Mouse (Mus musculus) intestine, postnatal 0 days (tissue): ENCODE data around the gene Ankrd33. TPM values are rescaled to one million over a fixed set of nuclear protein-coding genes. Genes with fewer than 3 reads are reported as not detected.
A peak's percentile ranks its signal among the peaks of the same experiment; 100 is the strongest.

Experiments used
- ATAC-seq: fragments of 200-750 bp; cut with Nextera tagmentation; 2 replicates; pipeline ENCODE4 v1.8.0; 2017; ENCODE audit warnings: mild to moderate bottlenecking, moderate TSS enrichment, moderate library complexity
- H3K27ac ChIP-seq: fragments of 300-500 bp; sonication (generic); 2 replicates; pipeline ENCODE4 v1.5.1; 2014; ENCODE audit warnings: mild to moderate bottlenecking, low read depth, low read length, moderate library complexity
- H3K27me3 ChIP-seq: fragments of 300-500 bp; sonication (generic); replicated peaks from 2 replicates; pipeline ENCODE4 v1.6.1; 2014; ENCODE audit warnings: low read length, mixed read lengths; ENCODE audit not compliant: control insufficient read depth, insufficient read depth
- H3K36me3 ChIP-seq: fragments of 300-500 bp; sonication (generic); 2 replicates; pipeline ENCODE4 v1.6.1; 2014; ENCODE audit warnings: mild to moderate bottlenecking, moderate library complexity; ENCODE audit not compliant: control insufficient read depth, insufficient read depth
- H3K4me1 ChIP-seq: fragments of 300-500 bp; sonication (generic); replicated peaks from 2 replicates; pipeline ENCODE4 v1.6.1; 2014; ENCODE audit warnings: antibody characterized with exemption, low read length, mixed read lengths; ENCODE audit not compliant: control insufficient read depth, insufficient read depth
- H3K4me2 ChIP-seq: fragments of 300-500 bp; sonication (generic); replicated peaks from 2 replicates; pipeline ENCODE4 v1.6.1; 2014; ENCODE audit warnings: low read depth, mild to moderate bottlenecking, moderate library complexity
- H3K4me3 ChIP-seq: fragments of 300-500 bp; sonication (generic); 2 replicates; pipeline ENCODE4 v1.5.1; 2014; ENCODE audit warnings: low read depth, low read length
- H3K9ac ChIP-seq: fragments of 300-500 bp; sonication (generic); 2 replicates; pipeline ENCODE4 v1.6.1; 2014; ENCODE audit warnings: mild to moderate bottlenecking, low read depth, low read length
- H3K9me3 ChIP-seq: fragments of 300-500 bp; sonication (generic); 2 replicates; pipeline ENCODE4 v1.6.1; 2016; ENCODE audit warnings: mixed run types; ENCODE audit not compliant: control insufficient read depth
- CTCF ChIP-seq: sonication (generic); IDR thresholded peaks from 2 replicates; pipeline ENCODE4 v1.5.1; 2016; ENCODE audit warnings: low read depth, mild to moderate bottlenecking, control low read depth, antibody characterized with exemption, moderate library complexity
- WGBS: fragments of 180-500 bp; shearing (Covaris S2); extraction: QIAGEN DNeasy Blood & Tissue Kit; methylation state at CpG from one replicate; pipeline ENCODE4 v1.1.7; 2014; 5-methylcytosine and 5-hydroxymethylcytosine counted together
- polyA plus RNA-seq: library from polyadenylated mRNA; unstranded; fragments of >200 nt; fragmentation: Nextera tagmentation; extraction: Ambion mirVana; gene quantifications from 2 replicates; pipeline ENCODE4 v1.2.1, GENCODE M21; 2015

Gene Ankrd33
- polyA plus RNA-seq, 1 experiment from 2014 or later: not detected

- TF ChIP-seq CTCF: no peak
- Histone ChIP-seq H3K27me3 (no peaks in the 10 kb centered on the region), H3K4me3 (no peak overlapping the region), H3K27ac (peak overlapping the region; percentile 50; the same call in 1 of the 2 replicates), H3K9ac (no peak overlapping the region), H3K4me2 (peak overlapping the region; percentile 50), H3K4me1 (peaks cover 36% of the 10 kb centered on the region), H3K36me3 (peaks cover 9% of the 10 kb centered on the region), H3K9me3 (no peaks in the 10 kb centered on the region)
- 4% methylated on average over 14 of the region's 14 CpGs for WGBS
- ATAC-seq: peak; percentile 39
Observed at GRCm38 (mm10) chr15:101141061-101141541, 25.5 kb downstream of the Ankrd33 start.

DNA sequence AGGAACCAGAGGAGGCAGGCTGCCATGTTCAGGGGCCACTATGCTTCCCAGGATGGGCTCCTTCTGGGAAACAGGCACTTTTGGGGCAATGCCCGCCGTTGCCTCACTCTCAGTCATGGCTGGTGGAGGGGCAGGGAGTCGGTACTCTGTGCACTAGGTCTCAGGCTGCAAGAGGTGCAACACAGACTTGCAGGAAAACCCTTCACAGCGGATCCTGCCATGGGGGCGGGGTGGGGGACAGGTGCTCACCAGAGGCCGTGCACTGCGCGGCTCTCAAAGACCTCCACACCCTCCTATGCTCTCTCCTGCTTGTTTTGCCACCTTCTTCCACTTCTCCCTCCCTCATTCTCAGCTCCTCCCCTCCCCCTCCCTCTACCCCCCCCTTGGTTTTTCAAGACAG lies 27.1 kb downstream of the Ankrd33 start:
- Histone ChIP-seq H3K9ac (no peak overlapping the region), H3K4me3 (no peak overlapping the region), H3K4me1 (peaks cover 44% of the 10 kb centered on the region), H3K27me3 (no peaks in the 10 kb centered on the region), H3K4me2 (no peak overlapping the region; the same call in 1 of the 2 replicates), H3K9me3 (no peaks in the 10 kb centered on the region), H3K27ac (no peak overlapping the region), H3K36me3 (peaks cover 4% of the 10 kb centered on the region)
- no peak for ATAC-seq
- no peak for TF ChIP-seq CTCF
- 64% methylated on average over 8 of the region's 8 CpGs for WGBS

DNA sequence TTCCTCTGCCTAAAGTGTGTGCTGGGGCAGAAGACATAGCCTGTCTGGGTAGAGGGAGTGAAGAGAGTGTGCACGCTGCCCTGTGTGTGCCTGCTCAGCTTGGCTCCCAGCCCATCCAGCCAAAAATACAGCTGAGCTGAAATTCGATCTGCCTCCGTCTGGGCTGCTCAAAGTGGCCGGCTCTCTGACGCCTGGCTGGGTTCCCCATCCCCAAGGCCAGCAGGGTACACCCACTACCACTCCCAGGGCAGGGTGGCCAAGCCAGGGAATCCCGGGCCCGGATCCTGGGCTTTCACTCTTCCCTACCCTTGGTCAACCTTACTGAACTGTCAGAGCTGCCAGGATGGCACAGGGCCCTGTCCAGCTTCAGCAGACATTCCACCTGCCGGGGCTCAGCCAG lies 27.9 kb downstream of the Ankrd33 start:
- H3K27ac ChIP-seq: peak overlapping the region; percentile 94
- peaks cover 50% of the 10 kb centered on the region for H3K4me1 ChIP-seq
- no peaks in the 10 kb centered on the region for H3K36me3 ChIP-seq
- WGBS: 33% methylated on average over 8 of the region's 8 CpGs
- H3K9me3 ChIP-seq: no peaks in the 10 kb centered on the region
- no peak for TF ChIP-seq CTCF
- H3K27me3 ChIP-seq: no peaks in the 10 kb centered on the region
- no peak overlapping the region for H3K9ac ChIP-seq
- no peak overlapping the region for H3K4me3 ChIP-seq
- no peak for ATAC-seq
- peak overlapping the region; percentile 68 for H3K4me2 ChIP-seq

DNA sequence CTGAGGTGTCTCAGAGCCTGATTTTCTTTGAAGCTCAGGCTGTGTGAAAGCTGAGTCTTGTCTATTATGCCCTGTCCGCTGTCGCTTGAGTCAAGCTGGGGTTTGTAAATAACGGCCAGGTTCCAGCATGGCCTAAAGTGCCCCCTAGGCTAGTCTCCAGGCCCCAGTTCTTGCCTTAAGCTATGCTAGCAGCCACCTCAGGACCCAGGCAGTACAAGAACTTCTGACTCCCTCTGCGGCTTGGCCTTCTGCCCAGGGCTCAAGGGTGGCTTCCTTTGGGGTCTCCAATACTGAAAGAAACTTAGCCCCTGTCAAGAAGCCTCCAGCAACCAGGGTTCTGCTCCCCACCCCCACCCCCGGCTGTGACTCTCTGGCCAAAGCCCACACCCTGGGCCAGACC lies 28.6 kb downstream of the Ankrd33 start:
- peak overlapping the region; percentile 68 for H3K4me2 ChIP-seq
- H3K4me1 ChIP-seq: peaks cover 50% of the 10 kb centered on the region
- WGBS: 69% methylated on average over 5 of the region's 5 CpGs
- H3K36me3 ChIP-seq: no peaks in the 10 kb centered on the region
- no peaks in the 10 kb centered on the region for H3K9me3 ChIP-seq
- H3K9ac ChIP-seq: no peak overlapping the region
- no peak for ATAC-seq
- H3K27ac ChIP-seq: peak overlapping the region; percentile 94
- H3K27me3 ChIP-seq: no peaks in the 10 kb centered on the region
- H3K4me3 ChIP-seq: no peak overlapping the region
- TF ChIP-seq CTCF: no peak

GRCm38 (mm10) chr15:101144779-101145178 lies 29.2 kb downstream of the Ankrd33 start:
- no peaks in the 10 kb centered on the region for H3K9me3 ChIP-seq
- ATAC-seq: peak; percentile 23
- peak overlapping the region; percentile 8; the same call in 1 of the 2 replicates for H3K9ac ChIP-seq
- H3K4me2 ChIP-seq: peak overlapping the region; percentile 68
- H3K4me1 ChIP-seq: peaks cover 43% of the 10 kb centered on the region
- no peaks in the 10 kb centered on the region for H3K27me3 ChIP-seq
- peak overlapping the region; percentile 30 for H3K4me3 ChIP-seq
- no peaks in the 10 kb centered on the region for H3K36me3 ChIP-seq
- WGBS: 31% methylated on average over 8 of the region's 8 CpGs
- peak overlapping the region; percentile 94 for H3K27ac ChIP-seq
- TF ChIP-seq CTCF: no peak

- H3K4me3 ChIP-seq: peak overlapping the region; percentile 30
- peak overlapping the region; percentile 94 for H3K27ac ChIP-seq
- H3K9ac ChIP-seq: peak overlapping the region; percentile 8; the same call in 1 of the 2 replicates
- ATAC-seq: peak; percentile 94
- 4% methylated on average over 19 of the region's 19 CpGs for WGBS
- H3K27me3 ChIP-seq: no peaks in the 10 kb centered on the region
- peak; percentile 99 for TF ChIP-seq CTCF
- no peaks in the 10 kb centered on the region for H3K36me3 ChIP-seq
- peaks cover 37% of the 10 kb centered on the region for H3K4me1 ChIP-seq
- peak overlapping the region; percentile 68 for H3K4me2 ChIP-seq
- H3K9me3 ChIP-seq: no peaks in the 10 kb centered on the region
Observed at GRCm38 (mm10) chr15:101145424-101146099, 30.0 kb downstream of the Ankrd33 start.
